Mouse (Mus musculus) adrenal gland, postnatal 36 days (tissue): ENCODE measurements around the gene Ssx9. TPM values are rescaled to one million over a fixed set of nuclear protein-coding genes. Genes with fewer than 3 reads are reported as not detected.
"Not testable (repeated sequence)": the region's sequence is repeated elsewhere in the genome, so short reads cannot be mapped to it uniquely, and the experiment has no call there.

Source experiments
- DNase-seq, 2 experiments: peaks; one replicate each; pipeline ENCODE4 v3.0.0; 2021; ENCODE audit warnings: mixed read lengths in 1 of 2
- long read RNA-seq, 2 experiments: library from polyadenylated mRNA; stranded (forward); transcript quantifications; one replicate each; pipeline ENCODE4 v2.0.0; 2021; ENCODE audit warnings: borderline sequencing depth in 2 of 2
- total RNA-seq, 2 experiments: library from RNA; stranded (reverse); gene quantifications; 2 replicates each; pipeline ENCODE4 v1.2.3; 2021

The Ssx9 gene
- not detected for total RNA-seq
- long read RNA-seq, experiment 1: 0 reads
- long read RNA-seq, experiment 2: 0 reads

DNA sequence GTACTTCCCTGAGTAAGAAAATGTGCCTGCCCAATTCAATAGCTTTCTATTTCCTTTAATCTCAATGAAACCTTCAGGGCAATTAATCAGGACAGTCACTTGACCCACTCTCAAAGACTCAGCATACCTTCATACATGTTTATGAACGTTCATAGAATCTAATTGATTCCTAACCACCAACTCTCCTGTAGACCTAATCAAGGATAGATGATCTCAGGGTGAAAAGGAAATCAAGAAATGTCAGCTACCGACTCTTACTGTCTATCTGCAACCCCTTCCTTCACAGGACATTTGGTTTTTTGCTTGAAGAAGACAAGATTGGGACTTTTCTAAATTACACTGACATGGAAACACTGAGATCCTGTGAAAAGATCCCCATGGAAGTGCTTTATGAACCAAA, at the start of gene Ssx9:
Ssx9 (plus strand) TSS at position 301 of the 400 bp plus-strand sequence.
- not testable (repeated sequence) for DNase-seq

DNA sequence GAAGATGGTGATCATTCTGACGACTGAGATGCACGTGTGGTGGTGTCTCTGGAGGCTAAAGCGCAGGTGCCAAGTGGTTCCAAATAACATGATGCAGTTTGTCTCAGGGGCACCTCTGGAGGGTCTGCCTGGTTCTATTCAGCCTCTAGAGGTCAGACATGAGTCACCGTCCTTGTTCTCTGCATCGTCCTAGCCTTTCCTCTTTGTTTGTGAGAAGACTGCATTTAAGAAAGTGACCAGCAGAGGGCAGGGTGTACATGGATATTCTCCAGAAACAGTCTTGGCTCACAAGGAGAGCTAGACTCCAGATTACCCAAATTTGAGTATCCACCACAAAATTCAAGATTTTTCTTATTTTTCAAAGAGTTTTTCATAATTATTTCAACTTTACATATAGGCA, 15.3 kb upstream of the Ssx9 start:
- DNase-seq: peak; percentile 3 to 49

DNA sequence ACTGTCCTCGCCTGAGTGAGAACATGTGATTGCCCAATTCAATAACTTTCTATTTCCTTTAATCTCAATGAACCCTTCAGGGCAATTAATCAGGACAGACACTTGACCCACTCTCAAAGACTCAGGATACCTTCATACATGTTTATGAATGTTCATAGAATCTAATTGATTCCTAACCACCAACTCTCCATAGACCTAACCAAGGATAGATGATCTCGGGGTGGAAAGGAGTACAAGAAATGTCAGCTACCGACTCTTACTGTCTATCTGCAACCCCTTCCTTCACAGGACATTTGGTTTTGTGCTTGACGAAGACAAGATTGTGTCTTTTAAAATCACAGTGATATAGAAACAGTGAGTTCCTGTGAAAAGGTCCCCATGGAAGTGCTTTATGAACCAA, 55.2 kb downstream of the Ssx9 start, which contains the start of gene Ssxb5:
Ssxb5 (plus strand) TSS at position 301 of the 400 bp plus-strand sequence.
- DNase-seq: not testable (repeated sequence)

Other genes with a start within 250 kb of the Ssx9 start
- gene Gm14459, start 223.5 kb upstream of the Ssx9 start, total RNA-seq: not detected
- not detected for gene Ssxb6, start 200.2 kb upstream of the Ssx9 start, total RNA-seq
- gene Ssxb3, start 156.6 kb upstream of the Ssx9 start, total RNA-seq: not detected
- gene Ssxb8, start 57.6 kb upstream of the Ssx9 start, total RNA-seq: not detected
- gene Ssxb5, start 55.3 kb downstream of the Ssx9 start, total RNA-seq: not detected
- gene Gm6592, start 95.6 kb downstream of the Ssx9 start, total RNA-seq: not detected
- not detected for gene Gm5751, start 125.8 kb downstream of the Ssx9 start, total RNA-seq
- gene B630019K06Rik, start 143.9 kb downstream of the Ssx9 start, total RNA-seq: 10 to 100 TPM in 1 of 2 experiments, 1 to 10 TPM in 1; 8.1 to 10.2 TPM
- gene Fthl17b, start 214.5 kb downstream of the Ssx9 start, total RNA-seq: not detected
- not detected for gene Fthl17c, start 228.1 kb downstream of the Ssx9 start, total RNA-seq
- gene Fthl17d, start 238.3 kb downstream of the Ssx9 start, total RNA-seq: not detected